Mouse (Mus musculus): ENCODE results near the gene Nktr. TPM values are rescaled to one million over a fixed set of nuclear protein-coding genes. Genes with fewer than 3 reads are reported as not detected.

Nktr gene
- total RNA-seq (2018; cell fraction: chromatin; rRNA removed): 1,000 to 10,000 TPM in 25 of 26 experiments, 100 to 1,000 TPM in 1; 894 to 1,522 (median 1,261) TPM
- total RNA-seq (2018; cell fraction: cytosol; rRNA removed): 10 to 100 TPM; 25.2 to 92.6 (median 37.1) TPM
- 100 to 1,000 TPM; 403 to 894 (median 696) TPM for total RNA-seq (2018; cell fraction: nucleus; rRNA removed)
- polyA plus RNA-seq (2018): 32.4 to 63.2 TPM (median 55.1 TPM) in 3 replicates

DNA sequence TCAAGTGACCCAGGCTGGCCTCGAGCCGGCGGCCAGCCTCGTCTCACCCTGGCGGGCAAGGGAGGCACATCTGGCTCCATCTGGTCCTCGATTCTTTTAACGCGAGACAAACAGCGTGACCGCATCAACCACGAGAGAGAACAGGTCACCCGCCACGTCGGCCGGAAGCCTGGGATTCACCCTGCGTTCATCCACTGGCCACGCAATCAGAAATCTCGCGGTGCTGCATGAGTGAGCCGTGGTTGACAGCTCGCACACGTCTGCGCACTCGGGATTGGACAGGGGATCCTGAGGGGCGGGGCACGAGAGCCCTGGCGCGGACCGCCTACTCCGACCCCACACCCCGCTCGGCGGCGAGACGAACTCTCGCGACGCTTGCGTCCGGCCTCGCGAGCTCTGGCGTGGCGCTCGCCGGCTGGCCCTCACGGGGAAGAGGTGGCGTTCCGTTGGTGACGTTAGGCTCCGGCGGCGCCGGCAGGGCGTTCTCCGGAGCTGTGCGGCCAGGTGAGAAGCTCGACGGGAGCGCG, at the start of gene Nktr:
TSS of gene Nktr (plus strand) at position 378 of the 527 bp plus-strand sequence.
- H3K27ac ChIP-seq: peak within 1 kb of the TSS; percentile 90
- H3K4me3 ChIP-seq (ENCODE audit: inconsistent target): peak within 1 kb of the TSS; percentile 86
- peaks cover 44% of the 10 kb centered on the region for H3K79me2 ChIP-seq (ENCODE audit: inconsistent target)
- WGBS (ENCODE audit: missing documents): under 1% methylated on average over 53 of the region's 61 CpGs
- H3K36me3 ChIP-seq (ENCODE audit: inconsistent target): no peaks in the 10 kb centered on the region

DNA sequence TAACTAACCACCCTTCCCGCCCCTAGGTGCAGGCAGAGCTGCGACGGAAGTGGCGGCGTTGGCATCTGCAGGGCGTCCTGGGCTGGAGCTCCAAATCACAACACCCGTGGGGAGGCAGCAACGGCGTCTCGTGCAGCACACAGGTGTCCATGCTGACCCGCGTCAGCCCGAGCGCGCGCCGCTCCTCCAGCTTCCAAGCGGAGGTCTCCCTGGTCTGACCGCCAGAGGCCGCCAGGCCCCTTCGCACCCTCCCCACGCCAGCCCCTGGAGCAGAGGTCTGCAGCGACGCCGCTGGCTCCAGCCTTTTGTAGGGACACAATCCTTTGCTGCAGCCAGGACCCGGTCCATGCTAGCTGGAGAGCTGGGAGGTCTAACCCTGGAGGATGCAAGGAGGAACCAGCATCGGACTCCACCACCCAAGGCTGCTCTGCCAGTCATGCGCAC, 49.6 kb upstream of the Nktr start:
- 3% methylated on average over 28 of the region's 28 CpGs for WGBS (ENCODE audit: missing documents)
- Histone ChIP-seq H3K27ac (no peak overlapping the region), H3K4me3 (ENCODE audit: inconsistent target) (no peak overlapping the region), H3K79me2 (ENCODE audit: inconsistent target) (no peaks in the 10 kb centered on the region), H3K36me3 (ENCODE audit: inconsistent target) (no peaks in the 10 kb centered on the region)

DNA sequence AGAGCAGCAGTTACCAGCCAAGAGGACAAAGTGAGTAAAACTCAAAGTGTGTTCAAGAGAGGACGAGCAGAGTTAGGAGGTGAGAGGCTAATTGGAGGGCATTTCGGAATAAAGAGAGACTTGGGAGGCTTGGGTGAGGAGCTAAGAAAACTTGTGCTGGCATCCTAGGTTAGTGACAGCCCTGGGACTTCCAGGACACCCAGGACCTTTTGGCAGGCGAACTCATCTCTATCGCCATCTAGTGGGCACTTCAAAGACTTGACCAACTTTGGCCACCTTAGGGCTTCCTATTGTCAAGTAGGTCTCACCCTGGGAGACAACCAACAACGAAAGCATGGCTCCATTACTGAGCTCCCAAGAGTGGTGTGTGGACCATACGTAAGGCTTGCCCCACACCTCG, 47.7 kb upstream of the Nktr start:
- Histone ChIP-seq H3K79me2 (ENCODE audit: inconsistent target) (peaks cover 12% of the 10 kb centered on the region; the same call in 1 of the 2 replicates), H3K4me3 (ENCODE audit: inconsistent target) (no peak overlapping the region), H3K36me3 (ENCODE audit: inconsistent target) (no peaks in the 10 kb centered on the region), H3K27ac (no peak overlapping the region)
- WGBS (ENCODE audit: missing documents): 48% methylated on average over 7 of the region's 7 CpGs

DNA sequence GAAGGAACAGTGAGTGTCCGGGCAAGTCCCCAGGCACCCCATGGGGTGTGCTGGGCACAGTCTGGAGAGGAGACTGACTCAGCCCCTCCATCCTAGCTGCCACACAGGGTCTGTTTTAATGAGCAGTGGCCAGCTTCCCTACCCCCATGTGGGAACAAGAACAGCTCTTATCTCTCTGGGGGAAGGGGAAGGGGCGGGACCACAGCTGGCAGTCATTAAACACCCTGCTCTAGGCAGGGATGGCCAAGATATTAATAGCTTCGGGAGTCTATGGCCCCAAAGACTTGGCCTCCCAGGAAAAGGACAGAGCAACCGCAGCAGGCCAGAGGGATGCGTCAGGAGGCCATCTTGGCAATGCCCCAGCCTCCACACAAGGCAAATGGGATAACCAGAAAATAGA, 46.7 kb upstream of the Nktr start:
- WGBS (ENCODE audit: missing documents): 62% methylated on average over 5 of the region's 5 CpGs
- no peak overlapping the region for H3K27ac ChIP-seq
- no peak overlapping the region for H3K4me3 ChIP-seq (ENCODE audit: inconsistent target)
- no peaks in the 10 kb centered on the region for H3K36me3 ChIP-seq (ENCODE audit: inconsistent target)
- H3K79me2 ChIP-seq (ENCODE audit: inconsistent target): peaks cover 19% of the 10 kb centered on the region; the same call in 1 of the 2 replicates

DNA sequence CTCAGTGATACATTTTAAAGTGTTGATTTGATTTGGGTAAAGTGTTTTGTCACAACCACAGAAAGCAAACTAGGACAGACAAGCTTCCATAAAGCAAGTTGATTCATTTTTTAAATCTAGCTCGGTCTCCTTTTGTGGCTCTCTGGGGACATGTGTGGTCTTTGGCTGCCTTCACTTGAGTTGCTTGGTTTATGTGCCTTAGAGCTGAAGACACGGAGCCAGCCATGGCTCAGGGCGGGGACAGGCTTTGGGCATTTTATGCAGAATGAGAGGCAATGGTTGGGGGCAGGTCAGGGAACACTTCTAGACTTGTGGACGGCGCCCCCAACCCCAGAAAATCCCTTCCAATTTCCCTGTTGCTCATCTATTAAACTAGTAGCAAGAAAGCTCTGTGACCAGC, 45.3 kb upstream of the Nktr start:
- no peaks in the 10 kb centered on the region for H3K36me3 ChIP-seq (ENCODE audit: inconsistent target)
- H3K27ac ChIP-seq: peak overlapping the region; percentile 90
- 91% methylated on average over 5 of the region's 5 CpGs for WGBS (ENCODE audit: missing documents)
- H3K4me3 ChIP-seq (ENCODE audit: inconsistent target): no peak overlapping the region
- H3K79me2 ChIP-seq (ENCODE audit: inconsistent target): peaks cover 31% of the 10 kb centered on the region; the same call in 1 of the 2 replicates

DNA sequence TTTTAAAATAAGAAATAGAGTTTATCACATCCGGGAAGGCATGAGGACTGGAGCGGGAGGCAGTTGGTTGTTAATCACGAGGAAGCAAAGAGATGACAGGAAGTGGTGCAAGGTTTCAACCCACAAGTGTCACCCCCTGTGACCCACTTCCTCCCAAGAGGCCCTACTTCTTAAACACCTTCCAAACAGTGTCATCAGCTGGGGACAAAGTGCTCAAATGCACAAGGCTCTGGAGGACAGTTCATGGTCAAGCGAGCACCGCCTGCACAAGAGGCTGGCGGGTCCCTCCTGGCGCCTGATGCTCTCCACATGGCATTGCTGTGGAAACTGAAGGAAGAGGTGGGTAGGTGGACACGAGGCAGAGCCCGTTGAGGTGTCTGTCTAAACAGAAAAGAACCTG, 44.0 kb upstream of the Nktr start:
- Histone ChIP-seq H3K27ac (peak overlapping the region; percentile 90), H3K4me3 (ENCODE audit: inconsistent target) (peak overlapping the region; percentile 31), H3K36me3 (ENCODE audit: inconsistent target) (no peaks in the 10 kb centered on the region), H3K79me2 (ENCODE audit: inconsistent target) (peaks cover 31% of the 10 kb centered on the region; the same call in 1 of the 2 replicates)
- 41% methylated on average over 9 of the region's 9 CpGs for WGBS (ENCODE audit: missing documents)

DNA sequence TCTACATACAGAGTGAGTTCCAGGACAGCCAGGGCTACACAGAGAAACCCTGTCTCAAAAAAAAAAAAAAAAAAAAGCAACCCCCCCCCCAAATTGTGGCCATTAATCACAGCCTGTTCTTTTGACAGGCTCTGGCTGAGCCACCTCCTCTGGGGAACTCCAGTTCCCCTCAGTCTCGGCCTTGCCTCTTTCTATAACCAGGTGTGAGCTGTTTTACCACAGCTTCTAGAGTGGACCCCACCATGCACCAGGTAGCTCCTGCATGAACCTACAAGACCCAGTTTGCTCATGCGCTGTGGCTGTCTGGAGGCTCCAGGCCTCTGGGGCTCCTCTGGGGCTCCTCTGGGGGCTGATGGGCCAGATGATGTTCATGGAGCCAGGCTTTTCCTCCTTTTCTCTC, 43.4 kb upstream of the Nktr start:
- H3K79me2 ChIP-seq (ENCODE audit: inconsistent target): peaks cover 31% of the 10 kb centered on the region; the same call in 1 of the 2 replicates
- peak overlapping the region; percentile 90 for H3K27ac ChIP-seq
- 63% methylated on average over 2 of the region's 2 CpGs for WGBS (ENCODE audit: missing documents)
- peak overlapping the region; percentile 31 for H3K4me3 ChIP-seq (ENCODE audit: inconsistent target)
- H3K36me3 ChIP-seq (ENCODE audit: inconsistent target): no peaks in the 10 kb centered on the region

DNA sequence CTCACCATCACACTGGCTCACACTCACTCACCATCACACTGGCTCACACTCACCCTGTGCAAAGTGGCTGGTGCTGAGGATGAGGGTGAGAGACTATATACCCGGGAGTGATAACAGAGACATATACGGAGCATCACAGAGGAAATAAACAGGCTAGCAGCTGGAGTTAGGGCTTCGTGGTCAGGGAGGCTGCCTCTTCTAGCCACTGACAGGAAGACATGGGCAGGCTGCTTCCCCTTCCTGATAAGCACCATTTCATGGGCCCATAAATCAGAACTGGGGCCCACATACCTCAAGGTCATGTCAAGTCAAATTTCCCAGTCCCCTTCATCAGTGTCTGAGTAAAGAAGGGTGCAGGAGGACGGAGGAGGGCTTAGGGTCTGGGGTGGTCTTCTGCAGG, 41.9 kb upstream of the Nktr start:
- Histone ChIP-seq H3K27ac (peak overlapping the region; percentile 90), H3K36me3 (ENCODE audit: inconsistent target) (no peaks in the 10 kb centered on the region), H3K4me3 (ENCODE audit: inconsistent target) (no peak overlapping the region), H3K79me2 (ENCODE audit: inconsistent target) (peaks cover 31% of the 10 kb centered on the region; the same call in 1 of the 2 replicates)
- WGBS (ENCODE audit: missing documents): 4% methylated on average over 4 of the region's 4 CpGs

DNA sequence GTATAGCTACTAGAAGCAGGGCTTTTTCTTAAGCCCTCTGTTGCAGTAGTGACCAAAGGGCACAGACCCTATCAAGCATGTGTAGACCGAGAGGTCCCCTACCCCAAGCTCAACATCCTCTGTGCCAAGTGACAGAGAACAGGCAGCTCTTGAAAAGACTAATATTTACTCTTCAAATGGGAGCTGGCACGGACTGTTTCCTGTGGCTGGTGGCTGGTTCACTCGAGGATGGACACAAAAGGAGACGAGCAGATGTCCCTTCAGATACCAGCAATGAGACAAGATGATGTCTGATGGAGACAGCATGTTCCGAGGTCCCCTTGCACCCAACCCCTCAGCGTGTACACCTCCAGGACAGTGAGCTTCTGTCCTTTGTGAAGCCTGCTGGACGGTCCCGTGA, 41.5 kb upstream of the Nktr start:
- no peak overlapping the region for H3K4me3 ChIP-seq (ENCODE audit: inconsistent target)
- no peaks in the 10 kb centered on the region for H3K36me3 ChIP-seq (ENCODE audit: inconsistent target)
- 51% methylated on average over 8 of the region's 8 CpGs for WGBS (ENCODE audit: missing documents)
- peaks cover 31% of the 10 kb centered on the region; the same call in 1 of the 2 replicates for H3K79me2 ChIP-seq (ENCODE audit: inconsistent target)
- H3K27ac ChIP-seq: peak overlapping the region; percentile 90

DNA sequence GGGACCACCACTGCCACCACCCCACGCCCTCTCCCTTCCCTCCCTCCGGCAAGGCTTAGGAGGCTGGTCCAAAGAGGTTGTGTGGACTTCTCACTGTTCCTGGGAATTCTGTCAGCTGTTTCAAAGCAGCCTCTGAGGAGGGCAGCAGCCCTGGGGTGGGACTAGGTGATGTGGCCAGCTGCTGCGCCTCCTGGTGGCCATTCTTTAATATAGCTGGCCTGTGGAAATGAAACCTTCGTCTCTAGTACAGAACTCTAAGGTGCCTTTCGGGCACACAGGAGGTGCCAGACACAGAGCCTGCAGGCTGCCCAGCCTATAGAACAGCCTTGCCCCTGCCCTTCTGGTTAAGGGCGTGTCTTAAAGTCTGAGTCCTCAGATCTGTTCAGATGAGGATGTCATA, 39.4 kb upstream of the Nktr start:
- no peak overlapping the region for H3K4me3 ChIP-seq (ENCODE audit: inconsistent target)
- peaks cover 10% of the 10 kb centered on the region; the same call in 1 of the 2 replicates for H3K36me3 ChIP-seq (ENCODE audit: inconsistent target)
- WGBS (ENCODE audit: missing documents): 47% methylated on average over 6 of the region's 6 CpGs
- no peak overlapping the region for H3K27ac ChIP-seq
- H3K79me2 ChIP-seq (ENCODE audit: inconsistent target): peaks cover 31% of the 10 kb centered on the region; the same call in 1 of the 2 replicates

DNA sequence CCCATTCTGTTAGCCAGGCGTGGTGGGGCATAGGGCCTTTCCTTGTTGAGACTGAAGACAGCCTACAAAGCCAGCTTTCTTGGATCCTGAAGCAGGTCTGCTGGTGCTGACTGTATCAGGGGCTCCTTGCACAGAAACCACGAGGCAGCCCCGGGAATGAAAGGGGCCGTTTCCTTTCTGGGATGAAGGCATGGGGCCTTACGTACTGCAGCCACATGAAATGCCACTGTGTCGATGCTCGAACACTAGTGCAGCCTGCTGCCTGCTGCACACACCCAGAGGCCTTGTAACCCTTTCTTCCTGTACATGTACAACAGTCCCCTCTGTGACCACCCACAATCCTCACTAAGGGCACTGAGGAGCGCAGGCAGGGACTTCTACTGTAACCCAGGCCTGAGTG, 37.8 kb upstream of the Nktr start:
- peaks cover 20% of the 10 kb centered on the region; the same call in 1 of the 2 replicates for H3K79me2 ChIP-seq (ENCODE audit: inconsistent target)
- H3K4me3 ChIP-seq (ENCODE audit: inconsistent target): no peak overlapping the region
- peaks cover 18% of the 10 kb centered on the region; the same call in 1 of the 2 replicates for H3K36me3 ChIP-seq (ENCODE audit: inconsistent target)
- H3K27ac ChIP-seq: no peak overlapping the region
- 63% methylated on average over 7 of the region's 8 CpGs for WGBS (ENCODE audit: missing documents)

DNA sequence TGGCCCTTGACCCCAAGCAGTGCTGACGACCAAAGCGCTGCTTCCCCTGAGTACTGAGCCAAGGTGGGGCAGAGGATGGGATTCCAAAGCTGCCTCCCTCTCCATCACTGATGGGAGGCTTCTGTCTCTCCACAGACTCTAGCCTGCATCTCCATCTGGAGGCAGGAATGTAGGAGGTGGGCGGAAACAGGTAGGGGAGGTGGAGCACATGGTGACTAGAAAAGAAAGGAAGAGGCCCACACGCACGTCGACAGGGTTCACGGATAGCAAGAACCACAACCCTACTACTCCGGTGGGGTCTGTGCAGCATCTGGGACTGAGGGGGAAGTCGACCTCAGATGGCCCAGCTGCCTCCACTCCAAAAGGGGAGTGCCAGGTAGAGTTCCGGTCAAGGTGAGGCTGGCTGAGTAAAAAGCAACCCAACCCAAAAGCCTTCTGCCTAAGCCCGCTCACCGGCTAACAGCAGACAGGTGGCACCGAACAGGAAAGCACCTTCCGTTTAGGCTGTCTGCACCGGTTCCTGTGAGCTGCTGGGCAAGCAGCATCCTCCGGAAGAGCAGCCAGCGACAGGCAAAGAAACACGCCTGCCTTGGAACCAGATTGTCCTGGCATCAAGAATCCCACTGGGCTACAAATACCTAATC, 36.8 kb upstream of the Nktr start:
- Histone ChIP-seq H3K4me3 (ENCODE audit: inconsistent target) (no peak overlapping the region), H3K36me3 (ENCODE audit: inconsistent target) (peaks cover 18% of the 10 kb centered on the region; the same call in 1 of the 2 replicates), H3K79me2 (ENCODE audit: inconsistent target) (peaks cover 13% of the 10 kb centered on the region; the same call in 1 of the 2 replicates), H3K27ac (no peak overlapping the region)
- WGBS (ENCODE audit: missing documents): 53% methylated on average over 18 of the region's 18 CpGs

DNA sequence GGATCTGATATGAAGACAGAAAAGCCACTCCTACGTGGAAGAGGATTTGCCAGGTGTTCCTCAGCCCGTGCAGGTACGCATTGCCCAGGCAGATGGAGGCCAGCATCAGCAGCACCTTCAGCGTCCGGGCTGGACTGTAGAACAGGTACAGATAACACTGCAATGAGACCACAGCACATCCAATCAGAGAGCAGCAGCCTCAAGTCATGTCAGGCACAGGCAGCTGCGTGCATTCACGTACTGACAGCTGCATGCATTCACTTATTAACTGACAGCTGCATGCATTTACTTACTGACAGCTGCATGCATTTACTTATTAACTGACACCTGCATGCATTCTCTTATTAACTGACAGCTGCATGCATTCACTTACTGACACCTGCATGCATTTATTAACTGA, 34.3 kb upstream of the Nktr start:
- H3K4me3 ChIP-seq (ENCODE audit: inconsistent target): no peak overlapping the region

DNA sequence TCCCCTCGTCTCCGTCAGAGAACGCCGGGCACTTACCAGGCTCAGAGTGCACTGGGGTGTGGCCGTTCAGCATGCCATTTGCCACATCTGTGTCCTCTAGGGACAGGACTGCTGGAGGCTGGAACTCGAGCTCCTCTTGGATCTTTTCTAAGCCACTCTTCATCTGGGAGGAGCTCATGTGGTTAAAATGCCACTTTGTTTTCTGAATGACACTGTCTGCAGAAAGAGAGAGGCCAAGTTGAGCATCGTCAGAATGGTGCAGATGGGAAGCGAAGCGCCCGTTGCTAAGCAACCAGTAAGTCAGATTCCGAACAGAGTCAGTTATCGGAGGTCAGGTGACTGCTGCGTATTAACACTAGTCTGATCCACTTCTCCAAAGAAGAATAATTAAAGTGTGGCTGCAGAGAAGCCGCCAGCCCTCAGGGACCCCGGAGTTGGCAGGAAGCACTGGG, 28.7 kb upstream of the Nktr start:
- WGBS (ENCODE audit: missing documents): 96% methylated on average over 15 of the region's 15 CpGs
- H3K4me3 ChIP-seq (ENCODE audit: inconsistent target): no peak overlapping the region
- no peak overlapping the region for H3K27ac ChIP-seq
- no peaks in the 10 kb centered on the region for H3K79me2 ChIP-seq (ENCODE audit: inconsistent target)
- H3K36me3 ChIP-seq (ENCODE audit: inconsistent target): peaks cover 28% of the 10 kb centered on the region; the same call in 1 of the 2 replicates

More for the DNA sequence above, 34.3 kb upstream of the Nktr start:
- no peaks in the 10 kb centered on the region for H3K79me2 ChIP-seq (ENCODE audit: inconsistent target)
- 96% methylated on average over 7 of the region's 7 CpGs for WGBS (ENCODE audit: missing documents)
- peaks cover 30% of the 10 kb centered on the region; the same call in 1 of the 2 replicates for H3K36me3 ChIP-seq (ENCODE audit: inconsistent target)
- H3K27ac ChIP-seq: no peak overlapping the region

DNA sequence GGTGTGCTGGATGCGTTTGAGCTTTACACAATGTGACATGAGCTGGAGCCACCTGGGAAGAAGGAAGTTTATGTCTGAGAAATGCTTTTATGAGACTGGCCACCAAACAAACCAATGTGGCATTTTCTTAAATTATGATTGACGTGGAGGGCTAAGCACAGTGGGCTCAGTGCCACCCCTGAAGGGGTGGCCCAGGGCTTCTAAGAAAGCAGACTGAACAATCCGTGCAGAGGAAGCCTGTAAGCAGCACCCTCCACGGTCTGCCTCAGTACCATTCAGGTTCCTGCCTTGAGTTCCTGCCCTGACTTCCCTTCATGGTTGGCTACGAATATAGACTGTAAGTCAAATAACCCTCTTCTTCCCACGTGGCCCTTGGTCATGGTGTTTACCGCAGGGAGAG, 28.2 kb upstream of the Nktr start:
- H3K4me3 ChIP-seq (ENCODE audit: inconsistent target): no peak overlapping the region
- H3K27ac ChIP-seq: no peak overlapping the region
- 94% methylated on average over 7 of the region's 7 CpGs for WGBS (ENCODE audit: missing documents)
- H3K36me3 ChIP-seq (ENCODE audit: inconsistent target): peaks cover 27% of the 10 kb centered on the region; the same call in 1 of the 2 replicates
- no peaks in the 10 kb centered on the region for H3K79me2 ChIP-seq (ENCODE audit: inconsistent target)
